Mouse (Mus musculus) CH12.LX (cell line): ENCODE data around the gene Wdpcp. TPM values are rescaled to one million over a fixed set of nuclear protein-coding genes. Genes with fewer than 3 reads are reported as not detected.

ENCODE experiments used
- DNase-seq: peaks from one replicate; pipeline ENCODE4 v3.0.0-alpha.2; 2013; ENCODE audit errors: extremely low read depth
- H3K27ac ChIP-seq: 2 replicates; pipeline ENCODE4 v1.5.1; 2012; ENCODE audit warnings: low read depth, mild to moderate bottlenecking, control low read depth, moderate library complexity; ENCODE audit not compliant: insufficient read depth
- H3K27me3 ChIP-seq: replicated peaks from 2 replicates; pipeline ENCODE3; 2012; ENCODE audit warnings: inconsistent platforms
- H3K36me3 ChIP-seq, 2 experiments: replicated peaks in 1 of 2; 2 replicates each; pipeline versions ENCODE3 to v1.6.1; 2012; ENCODE audit warnings: inconsistent platforms in 1 of 2, low read length in 1 of 2, mild to moderate bottlenecking in 1 of 2, mixed read lengths in 1 of 2, moderate library complexity in 1 of 2; ENCODE audit not compliant: control insufficient read depth in 1 of 2, insufficient read depth in 1 of 2
- H3K4me1 ChIP-seq, 2 experiments: 2 replicates each; pipeline ENCODE4 v1.6.1; 2012; ENCODE audit warnings: inconsistent platforms in 1 of 2, moderate library complexity in 1 of 2; ENCODE audit not compliant: insufficient read depth in 2 of 2, control insufficient read depth in 1 of 2
- H3K4me2 ChIP-seq: 2 replicates; pipeline ENCODE4 v1.6.1; 2012; ENCODE audit warnings: low read depth, mild to moderate bottlenecking, control low read depth; ENCODE audit not compliant: poor library complexity, insufficient read depth, severe bottlenecking
- H3K4me3 ChIP-seq, 3 experiments: fragments of 150-350 bp in 1 of 3; sonication (generic) in 1 of 3; replicated peaks in 1 of 3; 2 replicates each; pipeline versions ENCODE3 to v1.5.1; 2011 to 2012; ENCODE audit warnings: low read depth in 2 of 3, low read length in 2 of 3, mild to moderate bottlenecking in 2 of 3, moderate library complexity in 2 of 3, control low read depth in 1 of 3, improper control_type of control experiment in 1 of 3, inconsistent platforms in 1 of 3, mixed read lengths in 1 of 3; ENCODE audit not compliant: poor library complexity in 1 of 3
- H3K79me2 ChIP-seq: replicated peaks from 2 replicates; pipeline ENCODE4 v1.6.1; 2012; ENCODE audit warnings: mild to moderate bottlenecking, moderate library complexity; ENCODE audit not compliant: control insufficient read depth, poor library complexity, insufficient read depth, severe bottlenecking; ENCODE audit errors: extremely low read depth
- H3K9ac ChIP-seq: 2 replicates; pipeline ENCODE4 v1.6.1; 2012; ENCODE audit warnings: low read depth, mild to moderate bottlenecking, control low read depth, moderate library complexity; ENCODE audit not compliant: insufficient read depth
- H3K9me3 ChIP-seq: replicated peaks from 2 replicates; pipeline ENCODE3; 2012; ENCODE audit warnings: low read length, inconsistent platforms, mixed read lengths
- CHD1 ChIP-seq: IDR thresholded peaks from 2 replicates; pipeline ENCODE4 v1.6.1; 2012; ENCODE audit warnings: low read depth, low read length, improper control_type of control experiment, inconsistent platforms
- CHD2 ChIP-seq: IDR thresholded peaks from 2 replicates; pipeline ENCODE4 v1.6.1; 2011; ENCODE audit warnings: low read length, improper control_type of control experiment
- CTCF ChIP-seq, 2 experiments: IDR thresholded peaks in 1 of 2; conservative IDR thresholded peaks in 1 of 2; 2 replicates each; pipeline ENCODE4 v1.5.1; 2011 to 2012; ENCODE audit warnings: low read depth in 2 of 2, low read length in 2 of 2, improper control_type of control experiment in 1 of 2, inconsistent platforms in 1 of 2, mild to moderate bottlenecking in 1 of 2, moderate library complexity in 1 of 2
- ELF1 ChIP-seq: IDR thresholded peaks from 2 replicates; pipeline ENCODE4 v1.6.1; 2014; ENCODE audit warnings: low read depth, mild to moderate bottlenecking, inconsistent platforms, low read length, improper control_type of control experiment
- EP300 ChIP-seq: IDR thresholded peaks from 2 replicates; pipeline ENCODE4 v1.6.1; 2011; ENCODE audit warnings: low read length, improper control_type of control experiment
- ETS1 ChIP-seq: conservative IDR thresholded peaks from 2 replicates; pipeline ENCODE4 v1.6.1; 2012; ENCODE audit warnings: low read depth, mild to moderate bottlenecking, inconsistent platforms, low read length, improper control_type of control experiment, moderate library complexity
- GABPA ChIP-seq: IDR thresholded peaks from 2 replicates; pipeline ENCODE4 v1.6.1; 2012; ENCODE audit warnings: low read depth, low read length, improper control_type of control experiment, inconsistent platforms; ENCODE audit not compliant: insufficient replicate concordance
- HCFC1 ChIP-seq: IDR thresholded peaks from 2 replicates; pipeline ENCODE4 v1.6.1; 2012; ENCODE audit warnings: low read depth, mild to moderate bottlenecking, inconsistent platforms, low read length, improper control_type of control experiment
- KAT2A ChIP-seq: IDR thresholded peaks from 2 replicates; pipeline ENCODE4 v1.6.1; 2012; ENCODE audit warnings: low read length, improper control_type of control experiment, inconsistent platforms; ENCODE audit not compliant: insufficient replicate concordance
- MAX ChIP-seq: IDR thresholded peaks from 2 replicates; pipeline ENCODE4 v1.6.1; 2011; ENCODE audit warnings: low read length, improper control_type of control experiment
- MAZ ChIP-seq: IDR thresholded peaks from 2 replicates; pipeline ENCODE4 v1.6.1; 2012; ENCODE audit warnings: low read depth, mild to moderate bottlenecking, inconsistent platforms, low read length, improper control_type of control experiment, moderate library complexity
- MEF2A ChIP-seq: IDR thresholded peaks from 2 replicates; pipeline ENCODE4 v1.6.1; 2014; ENCODE audit warnings: low read depth, mild to moderate bottlenecking, inconsistent platforms, low read length, improper control_type of control experiment, borderline replicate concordance
- MXI1 ChIP-seq: IDR thresholded peaks from 2 replicates; pipeline ENCODE4 v1.6.1; 2011; ENCODE audit warnings: mild to moderate bottlenecking, low read depth, low read length, improper control_type of control experiment
- MYC ChIP-seq: IDR thresholded peaks from 2 replicates; pipeline ENCODE4 v1.6.1; 2011; ENCODE audit warnings: low read depth, mild to moderate bottlenecking, improper control_type of control experiment, low read length
- NELFE ChIP-seq: IDR thresholded peaks from 2 replicates; pipeline ENCODE4 v1.6.1; 2011; ENCODE audit warnings: low read depth, low read length, improper control_type of control experiment
- POLR2A ChIP-seq: IDR thresholded peaks from 2 replicates; pipeline ENCODE4 v1.6.1; 2011; ENCODE audit warnings: low read depth, mild to moderate bottlenecking, improper control_type of control experiment, low read length
- POLR2AphosphoS2 ChIP-seq: IDR thresholded peaks from 2 replicates; pipeline ENCODE4 v1.6.1; 2011; ENCODE audit warnings: low read depth, low read length, improper control_type of control experiment
- RAD21 ChIP-seq: IDR thresholded peaks from 2 replicates; pipeline ENCODE4 v1.6.1; 2011; ENCODE audit warnings: low read depth, mild to moderate bottlenecking, low read length, improper control_type of control experiment, moderate library complexity
- SIN3A ChIP-seq: IDR thresholded peaks from 2 replicates; pipeline ENCODE4 v1.6.1; 2012; ENCODE audit warnings: low read length, improper control_type of control experiment, inconsistent platforms
- UBTF ChIP-seq: IDR thresholded peaks from 2 replicates; pipeline ENCODE4 v1.6.1; 2012; ENCODE audit warnings: low read depth, mild to moderate bottlenecking, inconsistent platforms, low read length, improper control_type of control experiment, moderate library complexity
- USF1 ChIP-seq: IDR thresholded peaks from 2 replicates; pipeline ENCODE4 v1.6.1; 2014; ENCODE audit warnings: low read depth, mild to moderate bottlenecking, inconsistent platforms, low read length, improper control_type of control experiment
- USF2 ChIP-seq: conservative IDR thresholded peaks from 2 replicates; pipeline ENCODE4 v1.6.1; 2011; ENCODE audit warnings: low read depth, low read length, improper control_type of control experiment
- ZC3H11A ChIP-seq: IDR thresholded peaks from 2 replicates; pipeline ENCODE4 v1.6.1; 2012; ENCODE audit warnings: low read depth, mild to moderate bottlenecking, inconsistent platforms, low read length, improper control_type of control experiment
- ZKSCAN1 ChIP-seq: IDR thresholded peaks from 2 replicates; pipeline ENCODE4 v1.6.1; 2012; ENCODE audit warnings: low read depth, inconsistent platforms, low read length, improper control_type of control experiment, borderline replicate concordance
- ZMIZ1 ChIP-seq: IDR thresholded peaks from 2 replicates; pipeline ENCODE4 v1.6.1; 2012; ENCODE audit warnings: low read depth, mild to moderate bottlenecking, inconsistent platforms, low read length, improper control_type of control experiment
- ZNF384 ChIP-seq: IDR thresholded peaks from 2 replicates; pipeline ENCODE4 v1.6.1; 2012; ENCODE audit warnings: low read depth, low read length, improper control_type of control experiment, inconsistent platforms
- dilution Hi-C: fragments of 300-500 bp; cut with MboI; formaldehyde crosslinking; loops from 2 replicates; pipeline ENCODE4 v1.14.3; 2020; ENCODE audit warnings: low sequenced_read_pairs; ENCODE audit not compliant: extremely low pct_unique_long_range_greater_than_20kb, extremely low pct_ligation_motif_present
- in situ Hi-C: fragments of 300-500 bp; cut with MboI; formaldehyde crosslinking; loops from 3 replicates; pipeline ENCODE4 v1.14.3; 2019; ENCODE audit warnings: low sequenced_read_pairs, low pct_ligation_motif_present, low pct_unique_long_range_greater_than_20kb, mixed read lengths
- polyA plus RNA-seq: library from polyadenylated mRNA; unstranded; fragments of >175 nt; gene quantifications from 2 replicates; pipeline ENCODE4 v1.2.1, GENCODE M21; 2012; ENCODE audit warnings: low read depth; ENCODE audit not compliant: insufficient read length
- total RNA-seq, 2 experiments: library from RNA; depleted of rRNA; stranded (reverse); fragments of 300-350 nt in 1 of 2; fragments of >200 nt in 1 of 2; gene quantifications; 2 replicates each; pipeline ENCODE4 v1.2.3; 2012 to 2014

The Wdpcp gene
- total and polyA plus RNA-seq, 3 experiments, result 3.2 to 5.6 (median 4.8) TPM

GRCm38 (mm10) chr11:21561347-21561746 is 10.7 kb upstream of the Wdpcp start:
- Histone ChIP-seq H3K4me2 (no peak overlapping the region), H3K9ac (no peak overlapping the region), H3K27me3 (no peaks in the 10 kb centered on the region), H3K79me2 (no peaks in the 10 kb centered on the region), H3K27ac (no peak overlapping the region), H3K4me3 (no peak overlapping the region), H3K9me3 (no peaks in the 10 kb centered on the region), H3K36me3 (peaks cover 55 to 90% of the 10 kb centered on the region in 2 experiments), H3K4me1 (peaks cover 0 to 26% of the 10 kb centered on the region in 2 experiments; a peak in 2 of 4 replicates)
- dilution Hi-C loops (no loop called here), in situ Hi-C loops (no loop called here)
- TF ChIP-seq CTCF (conservative IDR thresholded peaks at IDR 0.05 in 1 of 2, IDR thresholded peaks at IDR 0.05 in 1 of 2; ENCODE audit: low read depth in 2 of 2, low read length in 2 of 2) (no peak), SIN3A (no peak), NELFE (no peak), ZKSCAN1 (no peak), POLR2AphosphoS2 (no peak), ELF1 (no peak), UBTF (no peak), CHD1 (no peak), CHD2 (no peak), ZC3H11A (no peak), MYC (no peak), USF2 (no peak), ZMIZ1 (no peak), USF1 (no peak), MAZ (no peak), GABPA (no peak), HCFC1 (no peak)
- no peak for DNase-seq

- Histone ChIP-seq H3K9me3 (no peaks in the 10 kb centered on the region), H3K4me2 (no peak overlapping the region), H3K4me1 (peaks cover 0 to 50% of the 10 kb centered on the region in 2 experiments; a peak in 3 of 4 replicates), H3K79me2 (peaks cover 15% of the 10 kb centered on the region), H3K27ac (no peak overlapping the region), H3K4me3 (no peak overlapping the region), H3K9ac (no peak overlapping the region), H3K27me3 (no peaks in the 10 kb centered on the region), H3K36me3 (peaks cover 46 to 74% of the 10 kb centered on the region in 2 experiments)
- no peak for DNase-seq
- dilution Hi-C loops (no loop called here), in situ Hi-C loops (no loop called here)
- TF ChIP-seq ELF1, result no peak
- no peak for TF ChIP-seq MXI1
- TF ChIP-seq ETS1, result no peak
- TF ChIP-seq CHD1, result no peak
- no peak for TF ChIP-seq RAD21
- no peak for TF ChIP-seq MAX
- no peak for TF ChIP-seq SIN3A
- no peak for TF ChIP-seq USF1
- TF ChIP-seq CHD2, result no peak
- TF ChIP-seq CTCF (conservative IDR thresholded peaks at IDR 0.05 in 1 of 2, IDR thresholded peaks at IDR 0.05 in 1 of 2; ENCODE audit: low read depth in 2 of 2, low read length in 2 of 2), result no peak
- TF ChIP-seq EP300, result no peak
- no peak for TF ChIP-seq ZNF384
- TF ChIP-seq POLR2A, result no peak
- no peak for TF ChIP-seq MEF2A
- no peak for TF ChIP-seq USF2
- TF ChIP-seq ZC3H11A, result no peak
- no peak for TF ChIP-seq MYC
- TF ChIP-seq KAT2A, result no peak
Observed at GRCm38 (mm10) chr11:21563617-21564325, 8.3 kb upstream of the Wdpcp start.
